In the genomic region with DNA sequence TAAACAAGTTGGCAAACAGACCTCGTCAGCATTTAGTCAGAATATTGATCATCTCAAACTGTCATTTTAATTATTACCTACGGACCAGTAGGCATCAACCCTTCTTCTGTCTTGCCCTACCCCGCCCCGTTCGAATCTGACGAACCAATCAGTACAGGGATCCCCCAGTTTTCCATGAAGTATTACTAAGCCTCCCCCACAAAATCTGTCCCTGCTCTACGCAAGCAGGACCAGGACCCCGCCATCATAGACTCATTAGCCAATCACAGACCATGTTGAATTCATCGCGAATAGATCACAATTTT, we compare ENCODE assay signal across 8 mouse cellular contexts. TPM values are rescaled to one million over a fixed set of nuclear protein-coding genes. Genes with fewer than 3 reads are reported as not detected.
DNase-seq lines count a peak whose midpoint lies in the region; ATAC-seq lines count a peak whose summit lies in the region.

A gene (minus strand): TSS at position 94 of the 305 bp plus-strand sequence.

- no peak for DNase-seq in kidney, postnatal 10 days
- peak; percentile 17 to 19 for DNase-seq in adrenal gland, postnatal 36 days
- DNase-seq in gastrocnemius, postnatal 25 days, result no peak
- DNase-seq in induced T-regulatory cell, adult 2 months (ENCODE audit: low read depth), result peak; percentile 49
- no peak for DNase-seq in Muller cell, postnatal 12 days (ENCODE audit: inconsistent ontology term)

- H3K4me3 ChIP-seq in kidney, embryonic 15.5 days (replicated peaks), result peak within 1 kb of the TSS; percentile 59
- peak within 1 kb of the TSS; percentile 49 for H3K4me3 ChIP-seq in limb, embryonic 12.5 days (replicated peaks)

- no peaks in the 10 kb centered on the region for H3K9me3 ChIP-seq in kidney, embryonic 15.5 days (replicated peaks)
- H3K9me3 ChIP-seq in limb, embryonic 12.5 days, result 0 out of 2 replicates have a peak, but pooled peaks cover 4% of the 10 kb centered on the region

- no peaks in the 10 kb centered on the region for H3K27me3 ChIP-seq in kidney, embryonic 15.5 days
- no peaks in the 10 kb centered on the region for H3K27me3 ChIP-seq in limb, embryonic 12.5 days

- peak within 1 kb of the TSS; percentile 52 for H3K9ac ChIP-seq in kidney, embryonic 15.5 days
- H3K9ac ChIP-seq in limb, embryonic 12.5 days (replicated peaks), result peak within 1 kb of the TSS; percentile 51

- ATAC-seq in kidney, embryonic 15.5 days (replicated peaks; ENCODE audit: low FRiP score), result peak; percentile 13; the same call in 1 of the 2 replicates
- peak; percentile 26; the same call in 1 of the 2 replicates for ATAC-seq in limb, embryonic 12.5 days (ENCODE audit: insufficient number of reproducible peaks, insufficient read depth, low FRiP score, low TSS enrichment, low read depth)
- no peak for ATAC-seq in monocyte, adult 5-6 weeks (replicated peaks; ENCODE audit: insufficient number of reproducible peaks, low FRiP score, low TSS enrichment, poor library complexity, severe bottlenecking)

- H3K27ac ChIP-seq in kidney, embryonic 15.5 days, result peak within 1 kb of the TSS; percentile 75
- H3K27ac ChIP-seq in limb, embryonic 12.5 days, result peak within 1 kb of the TSS; percentile 73

- peaks cover 3% of the 10 kb centered on the region; the same call in 1 of the 2 replicates for H3K4me1 ChIP-seq in kidney, embryonic 15.5 days
- no peaks in the 10 kb centered on the region for H3K4me1 ChIP-seq in limb, embryonic 12.5 days (replicated peaks)

- 17% methylated on average over 10 of the region's 10 CpGs for WGBS in kidney, embryonic 15.5 days
- 30% methylated on average over 10 of the region's 10 CpGs for WGBS in limb, embryonic 12.5 days

- peak within 1 kb of the TSS; percentile 64 for H3K4me2 ChIP-seq in kidney, embryonic 15.5 days
- H3K4me2 ChIP-seq in limb, embryonic 12.5 days, result peak within 1 kb of the TSS; percentile 58

- no peaks in the 10 kb centered on the region for H3K36me3 ChIP-seq in kidney, embryonic 15.5 days
- H3K36me3 ChIP-seq in limb, embryonic 12.5 days, result no peaks in the 10 kb centered on the region

RNA-seq across cellular contexts. Expression of the gene that starts here (rescaled TPM):
- polyA plus RNA-seq in kidney, embryonic 15.5 days (2015; fragmentation: Nextera tagmentation; extraction: Ambion mirVana), result 34.1 and 36.9 TPM in 2 replicates
- 10 to 100 TPM; 57.2 to 94.7 TPM for total RNA-seq in adrenal gland, postnatal 36 days (2021)
- total RNA-seq in gastrocnemius, postnatal 25 days (2021), result 10 to 100 TPM; 10.3 to 10.7 TPM
- polyA plus RNA-seq in limb, embryonic 12.5 days (2016; fragmentation: Nextera tagmentation; extraction: Ambion mirVana), result 23.3 and 28.2 TPM in 2 replicates
- 88.6 to 117 TPM (median 97.4 TPM) in 3 replicates for total RNA-seq in monocyte, adult 5-6 weeks (2017)

Comparison
In these comparisons a context has a peak if more than half of its experiments do, and no peak if none do; other contexts are left out.
1. DNase-seq: peak in adrenal gland, postnatal 36 days (2 of 2) and induced T-regulatory cell, adult 2 months (single experiment); none in kidney, postnatal 10 days (single experiment), gastrocnemius, postnatal 25 days (single experiment) and Muller cell, postnatal 12 days (single experiment).